Mouse (Mus musculus) adrenal gland, adult 10 weeks (tissue): Measurements from ENCODE around the gene Mettl7a3. TPM values are rescaled to one million over a fixed set of nuclear protein-coding genes. Genes with fewer than 3 reads are reported as not detected.

Source experiments
- polyA plus RNA-seq: library from polyadenylated mRNA; stranded (reverse); fragments of 350-450 nt; fragmentation: Illumina TruSeq; extraction: RNeasy Lipid Tissue Mini Kit (QIAGEN cat#74804); gene quantifications from one replicate; pipeline ENCODE4 v1.2.3, GENCODE M21; 2014; ENCODE audit warnings: low read depth, low replicate concordance

Mettl7a3 gene
- polyA plus RNA-seq = not detected

DNA sequence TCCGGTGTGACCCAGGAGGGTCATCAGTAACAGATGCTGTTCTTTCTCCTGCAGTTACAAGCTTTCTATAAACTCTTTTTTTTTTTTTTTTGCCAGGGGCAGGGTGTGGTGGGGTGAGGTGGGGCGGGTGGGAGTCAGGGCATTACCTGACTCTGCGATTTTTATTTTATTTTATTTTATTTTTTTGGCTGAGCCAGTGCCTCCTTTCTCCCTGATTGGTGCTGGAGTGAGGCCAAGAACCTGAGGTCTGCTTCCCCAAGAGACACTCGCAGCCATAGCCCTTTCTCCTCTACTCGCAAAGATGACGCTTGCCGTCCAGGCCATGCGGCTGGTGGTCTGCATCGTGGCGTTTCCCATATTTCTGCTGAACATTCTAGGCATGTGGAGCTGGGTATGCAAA is at the start of gene Mettl7a3:
Mettl7a3 (plus strand) TSS at position 301 of the 400 bp plus-strand sequence.

DNA sequence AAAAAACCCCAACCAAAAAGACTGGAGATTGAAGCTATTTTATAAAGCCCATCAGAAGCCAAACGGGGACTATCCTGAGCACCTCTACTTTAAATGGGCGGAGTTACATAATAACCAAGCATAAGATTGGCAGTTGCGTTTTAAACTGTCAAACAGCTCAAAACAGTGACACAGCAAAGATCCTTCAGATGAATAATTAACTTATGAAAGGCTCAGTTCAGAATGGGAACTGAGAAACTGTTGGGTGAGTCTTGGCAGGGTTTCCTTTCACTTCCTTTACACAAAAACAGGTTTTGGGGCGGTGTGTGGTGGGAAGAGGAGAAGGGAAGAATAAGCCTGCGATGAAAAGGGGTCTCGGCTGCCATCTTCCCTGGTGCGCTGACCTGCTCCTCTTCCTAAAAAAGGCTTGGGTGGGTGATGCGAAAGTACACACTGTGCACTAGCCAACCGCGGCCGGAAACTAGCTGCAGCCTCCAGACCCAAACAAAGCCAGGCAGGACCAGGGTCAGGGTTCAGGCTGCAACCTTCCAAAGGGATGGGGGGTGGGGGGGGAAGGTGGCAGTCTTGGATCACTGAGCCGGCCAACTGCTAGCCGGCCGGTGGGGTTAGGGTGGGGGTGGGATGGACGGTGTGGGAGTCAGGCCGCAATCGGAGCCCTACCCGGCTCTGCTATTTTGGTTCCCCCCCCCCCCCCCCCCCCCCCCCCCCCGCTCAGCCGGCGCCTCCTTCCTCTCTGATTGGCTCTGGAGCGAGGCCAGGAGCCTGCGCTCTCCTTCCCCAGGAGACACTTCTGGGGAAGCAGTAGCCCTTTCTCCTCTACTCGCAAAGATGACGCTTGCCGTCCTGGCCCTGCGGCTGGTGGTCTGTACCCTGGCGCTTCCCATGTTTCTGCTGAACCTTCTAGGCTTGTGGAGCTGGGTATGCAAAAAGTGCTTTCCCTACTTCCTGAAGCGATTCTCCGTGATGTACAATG is 30.4 kb upstream of the Mettl7a3 start, which contains the start of gene Mettl7a1:
Mettl7a1 (plus strand) TSS at position 122 of the 973 bp plus-strand sequence.

DNA sequence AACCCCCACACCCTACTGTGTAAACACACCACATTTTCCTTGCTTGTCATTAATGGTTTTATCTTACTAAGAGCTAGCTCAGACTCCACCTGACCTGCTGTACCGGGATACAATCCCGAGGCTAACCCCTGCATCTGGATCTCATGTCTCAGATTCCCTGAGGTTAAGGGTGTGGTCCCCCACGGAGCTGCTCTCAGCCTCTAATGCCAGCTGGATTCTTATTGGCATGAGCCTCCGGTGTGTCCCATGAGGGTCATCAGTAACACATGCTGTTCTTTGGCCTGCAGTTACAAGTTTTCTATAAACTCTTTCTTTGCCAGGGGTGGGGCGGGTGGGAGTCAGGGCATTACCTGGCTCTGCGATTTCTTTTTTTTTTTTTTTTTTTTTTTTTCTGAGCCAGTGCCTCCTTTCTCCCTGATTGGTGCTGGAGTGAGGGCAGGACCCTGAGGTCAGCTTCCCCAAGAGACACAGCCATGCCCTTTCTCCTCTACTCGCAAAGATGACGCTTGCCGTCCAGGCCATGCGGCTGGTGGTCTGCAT is 18.1 kb downstream of the Mettl7a3 start, which contains the start of the genes Methig1 and Mettl7a2:
Methig1 (plus strand) TSS at position 439 of the 540 bp plus-strand sequence.
Mettl7a2 (plus strand) TSS at position 490 of the 540 bp plus-strand sequence.

DNA sequence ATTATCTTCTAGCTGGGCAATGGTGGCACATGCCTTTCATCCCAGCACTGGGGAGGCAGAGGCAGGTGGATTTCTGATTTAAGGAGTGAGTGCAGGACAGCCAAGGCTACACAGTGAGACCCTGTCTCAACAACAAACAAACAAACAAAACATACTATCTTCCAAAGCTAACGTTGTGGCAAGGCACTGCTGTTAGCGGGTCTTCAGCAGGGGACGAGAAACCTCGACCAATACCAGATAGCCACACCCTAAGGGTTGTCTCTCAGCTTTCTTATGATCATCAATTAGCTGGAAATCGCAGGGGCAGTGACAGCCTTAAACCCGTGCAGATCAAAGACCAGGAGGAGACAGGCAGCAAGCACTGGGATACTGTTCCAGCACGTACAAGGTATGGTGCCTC is 29.5 kb downstream of the Mettl7a3 start, which contains the start of gene Higd1c:
Higd1c (plus strand) TSS at position 301 of the 400 bp plus-strand sequence.

Other genes with a start within 250 kb of the Mettl7a3 start
- gene Atf1, start 107.1 kb upstream of the Mettl7a3 start, polyA plus RNA-seq = 115 TPM
- not detected for gene Tmprss12, start 54.1 kb upstream of the Mettl7a3 start, polyA plus RNA-seq
- gene Mettl7a1, start 30.8 kb upstream of the Mettl7a3 start, polyA plus RNA-seq = 155 TPM
- gene Methig1, start 18.2 kb downstream of the Mettl7a3 start, polyA plus RNA-seq = not detected
- not detected for gene Mettl7a2, start 18.3 kb downstream of the Mettl7a3 start, polyA plus RNA-seq
- gene Higd1c, start 29.6 kb downstream of the Mettl7a3 start, polyA plus RNA-seq = not detected
- not detected for gene Gm5475, start 87.2 kb downstream of the Mettl7a3 start, polyA plus RNA-seq
- gene Slc11a2, start 90.1 kb downstream of the Mettl7a3 start, polyA plus RNA-seq = 18.3 TPM
- gene Letmd1, start 134.1 kb downstream of the Mettl7a3 start, polyA plus RNA-seq = 57.9 TPM
- gene Csrnp2, start 160.6 kb downstream of the Mettl7a3 start, polyA plus RNA-seq = 3.6 TPM
- 8.3 TPM for gene Tfcp2, start 217.1 kb downstream of the Mettl7a3 start, polyA plus RNA-seq